Mouse (Mus musculus) liver, embryonic 13.5 days (tissue): Measurements from ENCODE around the gene Ptk7. TPM values are rescaled to one million over a fixed set of nuclear protein-coding genes. Genes with fewer than 3 reads are reported as not detected.
"Not testable (repeated sequence)": the region's sequence is repeated elsewhere in the genome, so short reads cannot be mapped to it uniquely, and the experiment has no call there.

Experiments used
- ATAC-seq: fragments of 200-750 bp; cut with Nextera tagmentation; 2 replicates; pipeline ENCODE4 v1.8.0; 2017; ENCODE audit warnings: low read depth, mild to moderate bottlenecking, moderate number of reproducible peaks, moderate library complexity
- DNase-seq: peaks from one replicate; pipeline ENCODE4 v3.0.0; 2022
- H3K27ac ChIP-seq: fragments of 300-500 bp; sonication (generic); 2 replicates; pipeline ENCODE4 v1.5.1; 2015; ENCODE audit warnings: moderate library complexity, mild to moderate bottlenecking, inconsistent platforms
- H3K27me3 ChIP-seq: fragments of 300-500 bp; sonication (generic); 2 replicates; pipeline ENCODE4 v1.6.1; 2015; ENCODE audit warnings: mild to moderate bottlenecking, inconsistent platforms
- H3K36me3 ChIP-seq: fragments of 300-500 bp; sonication (generic); 2 replicates; pipeline ENCODE4 v1.6.1; 2015; ENCODE audit warnings: mild to moderate bottlenecking, inconsistent platforms
- H3K4me1 ChIP-seq: fragments of 300-500 bp; sonication (generic); replicated peaks from 2 replicates; pipeline ENCODE4 v1.6.1; 2015; ENCODE audit warnings: inconsistent platforms
- H3K4me2 ChIP-seq: fragments of 300-500 bp; sonication (generic); 2 replicates; pipeline ENCODE4 v1.6.1; 2015; ENCODE audit warnings: inconsistent platforms, mild to moderate bottlenecking, moderate library complexity
- H3K4me3 ChIP-seq: fragments of 300-500 bp; sonication (generic); replicated peaks from 2 replicates; pipeline ENCODE4 v1.5.1; 2015; ENCODE audit warnings: mild to moderate bottlenecking, inconsistent platforms
- H3K9ac ChIP-seq: fragments of 300-500 bp; sonication (generic); 2 replicates; pipeline ENCODE4 v1.6.1; 2015; ENCODE audit warnings: mild to moderate bottlenecking, inconsistent platforms
- H3K9me3 ChIP-seq: fragments of 300-500 bp; sonication (generic); replicated peaks from 2 replicates; pipeline ENCODE4 v1.6.1; 2016; ENCODE audit warnings: inconsistent platforms
- WGBS: fragments of 180-500 bp; shearing (Covaris S2); methylation state at CpG from one replicate; pipeline ENCODE4 v1.1.7; 2015; ENCODE audit not compliant: insufficient replicate concordance; 5-methylcytosine and 5-hydroxymethylcytosine counted together
- polyA plus RNA-seq: library from polyadenylated mRNA; unstranded; fragments of >200 nt; fragmentation: Nextera tagmentation; extraction: Ambion mirVana; gene quantifications from 2 replicates; pipeline ENCODE4 v1.2.1, GENCODE M21; 2015

Gene Ptk7
- polyA plus RNA-seq, 1 experiment from 2014 or later, result 8.0 TPM

GRCm38 (mm10) chr17:46588913-46589312 is 40.4 kb downstream of the Ptk7 start:
- no peaks in the 10 kb centered on the region for H3K36me3 ChIP-seq
- ATAC-seq, result no peak
- WGBS, result 66% methylated on average over 6 of the region's 6 CpGs

GRCm38 (mm10) chr17:46588173-46588572 is 41.1 kb downstream of the Ptk7 start:
- Histone ChIP-seq H3K4me3 (no peak overlapping the region), H3K4me2 (no peak overlapping the region), H3K27me3 (no peaks in the 10 kb centered on the region), H3K9ac (no peak overlapping the region), H3K27ac (no peak overlapping the region), H3K4me1 (peaks cover 9% of the 10 kb centered on the region), H3K36me3 (no peaks in the 10 kb centered on the region), H3K9me3 (no peaks in the 10 kb centered on the region)
- no peak for ATAC-seq
- WGBS, result 21% methylated on average over 9 of the region's 9 CpGs
- no peak for DNase-seq

More at GRCm38 (mm10) chr17:46588913-46589312, 40.4 kb downstream of the Ptk7 start:
- H3K27ac ChIP-seq, result no peak overlapping the region
- H3K9me3 ChIP-seq, result no peaks in the 10 kb centered on the region
- no peaks in the 10 kb centered on the region for H3K27me3 ChIP-seq
- H3K4me3 ChIP-seq, result no peak overlapping the region
- no peak for DNase-seq
- H3K9ac ChIP-seq, result no peak overlapping the region
- H3K4me2 ChIP-seq, result no peak overlapping the region
- peaks cover 9% of the 10 kb centered on the region for H3K4me1 ChIP-seq

- H3K9me3 ChIP-seq, result no peaks in the 10 kb centered on the region
- no peaks in the 10 kb centered on the region for H3K27me3 ChIP-seq
- DNase-seq (no peak), ATAC-seq (no peak)
- H3K4me2 ChIP-seq, result no peak overlapping the region
- no peak overlapping the region for H3K4me3 ChIP-seq
- 62% methylated on average over 8 of the region's 8 CpGs for WGBS
- H3K27ac ChIP-seq, result no peak overlapping the region
- peaks cover 9% of the 10 kb centered on the region for H3K4me1 ChIP-seq
- no peaks in the 10 kb centered on the region for H3K36me3 ChIP-seq
- H3K9ac ChIP-seq, result no peak overlapping the region
These were observed 43.0 kb downstream of the Ptk7 start for GRCm38 (mm10) chr17:46586327-46586726.

DNA sequence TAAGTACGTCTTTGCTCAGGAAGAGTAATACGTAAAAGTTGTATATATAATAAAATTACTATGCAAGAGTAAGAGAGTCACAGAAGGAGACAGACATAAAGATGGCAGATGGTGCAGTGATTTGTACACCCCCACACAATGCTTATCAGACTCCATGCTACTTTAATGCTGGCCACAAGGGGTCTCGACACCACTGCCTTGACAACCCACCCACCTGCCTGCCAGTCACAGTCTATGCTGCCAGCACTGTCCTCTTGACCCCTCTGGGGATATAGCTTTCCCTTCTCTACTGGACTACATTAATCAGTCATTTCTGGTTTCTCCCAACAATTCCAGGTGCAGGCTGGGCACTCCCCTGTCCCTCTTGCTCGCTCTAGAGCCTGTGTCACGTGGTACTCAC is 50.7 kb downstream of the Ptk7 start:
- Histone ChIP-seq H3K4me1 (no peaks in the 10 kb centered on the region), H3K27ac (no peak overlapping the region), H3K4me3 (no peak overlapping the region), H3K4me2 (no peak overlapping the region), H3K36me3 (peaks cover 19% of the 10 kb centered on the region), H3K9me3 (no peaks in the 10 kb centered on the region), H3K27me3 (no peaks in the 10 kb centered on the region), H3K9ac (no peak overlapping the region)
- DNase-seq, result no peak
- ATAC-seq, result no peak
- 65% methylated on average over 5 of the region's 5 CpGs for WGBS

DNA sequence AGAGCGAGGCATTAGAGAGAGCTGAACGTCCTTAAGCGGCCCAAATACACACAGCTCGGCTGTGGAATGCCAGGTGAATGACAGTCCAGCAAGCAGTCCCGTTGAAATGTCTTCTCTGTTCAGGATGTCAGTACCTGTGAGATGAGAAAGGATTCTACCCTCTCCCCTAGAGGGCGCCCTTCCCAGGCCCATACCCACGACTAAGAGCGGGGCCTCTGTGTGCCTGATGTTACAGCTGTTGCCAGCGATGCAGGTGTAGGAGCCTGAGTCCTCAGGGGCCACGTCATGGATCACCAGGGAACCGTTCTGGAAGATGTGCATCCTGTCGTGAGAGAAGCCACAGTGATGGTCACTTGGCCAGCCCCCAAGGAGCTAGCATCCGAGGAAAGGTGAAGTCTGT is 53.2 kb downstream of the Ptk7 start:
- Histone ChIP-seq H3K36me3 (peaks cover 20% of the 10 kb centered on the region), H3K27me3 (no peaks in the 10 kb centered on the region), H3K4me1 (no peaks in the 10 kb centered on the region), H3K4me2 (no peak overlapping the region), H3K27ac (no peak overlapping the region), H3K9ac (no peak overlapping the region), H3K9me3 (no peaks in the 10 kb centered on the region), H3K4me3 (no peak overlapping the region)
- ATAC-seq (no peak), DNase-seq (no peak)
- 69% methylated on average over 13 of the region's 13 CpGs for WGBS

DNA sequence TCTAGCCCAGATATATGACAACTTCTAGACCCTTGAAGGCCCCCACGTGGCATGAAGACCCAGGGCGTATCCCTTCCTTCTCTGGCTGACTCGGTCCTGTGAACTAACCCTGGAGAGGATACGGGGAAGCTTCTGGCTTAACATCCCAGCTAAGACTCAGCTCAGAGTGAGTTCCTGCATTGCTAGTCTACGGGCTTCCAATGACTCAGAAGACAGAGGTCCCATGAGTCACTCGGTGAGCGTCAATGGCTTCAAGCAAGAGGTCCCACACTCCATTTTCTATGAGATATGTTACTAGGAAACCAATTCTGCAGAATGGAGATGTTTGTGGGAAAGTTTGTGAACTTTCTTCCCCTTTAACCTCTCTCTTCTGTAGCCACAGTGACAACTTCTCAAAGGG is 54.8 kb downstream of the Ptk7 start:
- WGBS, result 80% methylated on average over 7 of the region's 7 CpGs
- ATAC-seq (no peak), DNase-seq (no peak)
- Histone ChIP-seq H3K9ac (no peak overlapping the region), H3K4me1 (no peaks in the 10 kb centered on the region), H3K4me3 (no peak overlapping the region), H3K36me3 (peaks cover 15% of the 10 kb centered on the region), H3K9me3 (no peaks in the 10 kb centered on the region), H3K4me2 (no peak overlapping the region), H3K27me3 (no peaks in the 10 kb centered on the region), H3K27ac (no peak overlapping the region)

GRCm38 (mm10) chr17:46571005-46571404 is 58.3 kb downstream of the Ptk7 start:
- Histone ChIP-seq H3K9ac (no peak overlapping the region), H3K9me3 (no peaks in the 10 kb centered on the region), H3K4me3 (no peak overlapping the region), H3K4me1 (no peaks in the 10 kb centered on the region), H3K27ac (no peak overlapping the region), H3K27me3 (no peaks in the 10 kb centered on the region), H3K36me3 (peaks cover 12% of the 10 kb centered on the region), H3K4me2 (no peak overlapping the region)
- 65% methylated on average over 11 of the region's 11 CpGs for WGBS
- ATAC-seq (no peak), DNase-seq (no peak)

DNA sequence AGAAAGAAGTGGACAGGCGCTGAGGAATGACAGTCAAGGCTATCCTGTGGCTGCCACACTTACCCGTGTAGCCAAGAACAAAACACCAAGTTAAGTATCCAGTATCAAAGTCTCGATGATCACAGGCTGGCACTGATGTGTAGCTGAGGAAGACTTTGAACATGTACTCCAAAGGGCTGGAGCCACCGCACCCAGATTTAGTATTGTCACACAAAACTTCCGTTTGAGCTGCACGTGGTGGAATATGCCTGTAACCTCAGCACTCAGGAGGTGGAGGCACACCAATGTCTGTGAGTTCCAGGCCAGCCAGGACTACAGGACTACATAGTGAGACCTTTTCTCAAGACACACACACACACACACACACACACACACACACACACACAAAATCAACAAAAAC is 70.2 kb downstream of the Ptk7 start:
- no peak overlapping the region for H3K4me3 ChIP-seq
- no peak overlapping the region for H3K27ac ChIP-seq
- H3K4me1 ChIP-seq, result peaks cover 25% of the 10 kb centered on the region
- no peaks in the 10 kb centered on the region for H3K36me3 ChIP-seq
- DNase-seq (no peak), ATAC-seq (no peak)
- 79% methylated on average over 6 of the region's 6 CpGs for WGBS
- no peaks in the 10 kb centered on the region for H3K27me3 ChIP-seq
- H3K4me2 ChIP-seq, result no peak overlapping the region
- H3K9ac ChIP-seq, result no peak overlapping the region
- H3K9me3 ChIP-seq, result no peaks in the 10 kb centered on the region

DNA sequence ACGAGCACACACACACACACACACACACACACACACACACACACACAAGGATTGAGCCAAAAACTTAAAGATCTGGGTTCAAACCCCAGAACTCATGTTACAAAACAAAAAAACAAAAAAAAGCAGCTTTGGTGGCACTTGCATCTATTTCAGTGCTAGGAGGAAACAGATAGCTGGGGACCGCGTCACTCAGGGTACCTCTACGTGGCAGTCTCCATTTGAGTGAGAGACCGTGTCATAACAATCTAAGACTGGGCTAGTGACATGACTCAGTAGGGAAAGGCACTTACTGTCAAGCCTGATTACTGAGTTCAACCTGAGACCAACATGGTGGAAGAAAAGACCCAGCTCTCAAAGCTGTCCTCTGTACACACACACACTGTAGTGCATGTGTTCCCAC is 71.2 kb downstream of the Ptk7 start:
- H3K27me3 ChIP-seq, result no peaks in the 10 kb centered on the region
- ATAC-seq, result no peak
- no peaks in the 10 kb centered on the region for H3K9me3 ChIP-seq
- no peak overlapping the region for H3K4me3 ChIP-seq
- H3K27ac ChIP-seq, result no peak overlapping the region
- no peak overlapping the region for H3K4me2 ChIP-seq
- H3K4me1 ChIP-seq, result peaks cover 35% of the 10 kb centered on the region
- no peaks in the 10 kb centered on the region for H3K36me3 ChIP-seq
- WGBS, result 58% methylated on average over 5 of the region's 5 CpGs
- no peak overlapping the region for H3K9ac ChIP-seq
- no peak for DNase-seq

DNA sequence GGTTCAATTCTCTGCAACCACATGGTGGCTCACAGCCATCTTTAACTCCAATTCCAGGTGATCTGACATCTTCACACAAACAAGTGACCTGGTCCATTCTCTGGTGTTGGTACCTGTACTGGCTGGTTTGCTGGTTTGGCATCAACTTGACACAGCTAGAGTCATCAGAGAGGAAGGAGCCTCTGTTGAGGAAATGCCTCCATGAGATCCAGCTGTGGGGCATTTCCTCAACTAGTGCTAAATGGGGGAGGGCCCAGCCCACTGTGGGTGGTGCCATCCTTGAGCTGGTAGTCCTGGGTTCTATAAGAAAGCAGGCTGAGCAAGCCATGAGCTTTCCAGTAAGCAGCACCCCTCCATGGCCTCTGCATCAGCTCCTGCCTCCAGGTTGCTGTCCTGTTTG is 72.0 kb downstream of the Ptk7 start:
- Histone ChIP-seq H3K4me1 (peaks cover 44% of the 10 kb centered on the region), H3K9ac (0 out of 2 replicates have a peak overlapping the region, but pooled peaks have one; percentile 70), H3K27ac (peak overlapping the region; percentile 63), H3K4me2 (peak overlapping the region; percentile 99), H3K4me3 (peak overlapping the region; percentile 94)
- H3K36me3 ChIP-seq, ATAC-seq, H3K27me3 ChIP-seq, H3K9me3 ChIP-seq, DNase-seq: not testable (repeated sequence)

GRCm38 (mm10) chr17:46556584-46556945 is 72.7 kb downstream of the Ptk7 start:
- H3K27ac ChIP-seq, result peak overlapping the region; percentile 63; the same call in 1 of the 2 replicates
- peaks cover 46% of the 10 kb centered on the region for H3K4me1 ChIP-seq
- H3K36me3 ChIP-seq, result peaks cover 10% of the 10 kb centered on the region
- no peaks in the 10 kb centered on the region for H3K9me3 ChIP-seq
- peak overlapping the region; percentile 94 for H3K4me3 ChIP-seq
- DNase-seq (no peak), ATAC-seq (peak; percentile 3; the same call in 1 of the 2 replicates)
- WGBS, result 1% methylated on average over 11 of the region's 11 CpGs
- peak overlapping the region; percentile 99 for H3K4me2 ChIP-seq
- H3K27me3 ChIP-seq, result no peaks in the 10 kb centered on the region
- peak overlapping the region; percentile 70 for H3K9ac ChIP-seq

GRCm38 (mm10) chr17:46555673-46556583 is 73.4 kb downstream of the Ptk7 start, which contains the start of gene Srf:
Gene Srf (minus strand): TSS chr17:46556175.
- Histone ChIP-seq H3K4me3 (peak within 1 kb of the TSS; percentile 94), H3K4me2 (peak within 1 kb of the TSS; percentile 99), H3K27me3 (no peaks in the 10 kb centered on the region), H3K4me1 (peaks cover 46% of the 10 kb centered on the region), H3K36me3 (peaks cover 17% of the 10 kb centered on the region), H3K27ac (peak within 1 kb of the TSS; percentile 88), H3K9me3 (no peaks in the 10 kb centered on the region), H3K9ac (peak within 1 kb of the TSS; percentile 98)
- WGBS, result under 1% methylated on average over 80 of the region's 87 CpGs
- peak; percentile 95 for DNase-seq
- peak; percentile 95 for ATAC-seq
